Mouse (Mus musculus): ENCODE results near the gene Usp50.

The Usp50 gene

DNA sequence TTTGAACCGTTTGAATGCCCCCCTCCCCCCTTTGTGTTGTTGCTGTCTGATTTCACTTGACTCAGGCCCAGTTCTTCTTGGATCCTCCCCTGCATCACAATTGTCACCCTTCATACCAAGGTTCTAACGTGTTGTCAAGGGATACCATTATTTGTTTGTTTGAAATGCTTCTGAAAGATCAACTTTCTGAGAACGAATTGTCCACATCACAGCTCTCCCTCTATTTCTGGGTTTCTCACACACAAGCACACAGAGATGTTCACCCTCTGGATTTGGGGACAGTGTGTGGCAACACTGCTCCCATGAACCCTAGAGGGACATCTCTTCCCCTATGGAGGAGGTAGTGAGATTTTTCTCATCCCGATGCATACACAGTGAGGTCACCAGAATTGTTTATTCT, at the start of gene Usp50:
Usp50 (minus strand) TSS at position 101 of the 400 bp plus-strand sequence.
- DNase-seq: no peak

DNA sequence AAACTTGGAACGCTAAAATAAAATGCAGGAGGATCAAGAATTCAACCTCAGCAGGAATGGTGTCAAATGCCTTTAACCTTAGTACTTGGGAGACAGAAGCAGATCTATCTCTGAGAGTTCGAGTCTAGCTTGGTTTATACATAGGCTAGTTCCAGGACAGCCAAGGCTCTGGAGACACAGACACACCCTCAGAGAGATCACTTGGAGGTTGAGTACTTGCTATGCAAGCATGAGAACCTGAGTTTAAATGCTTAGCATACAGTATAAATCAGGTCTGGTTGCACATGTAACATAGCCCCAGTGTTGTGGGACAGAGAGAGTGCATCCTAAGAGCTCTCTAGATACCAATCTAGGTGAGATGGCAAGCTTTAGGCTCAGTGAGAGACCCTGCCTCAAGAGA, 34.1 kb upstream of the Usp50 start:
- no peak for DNase-seq

DNA sequence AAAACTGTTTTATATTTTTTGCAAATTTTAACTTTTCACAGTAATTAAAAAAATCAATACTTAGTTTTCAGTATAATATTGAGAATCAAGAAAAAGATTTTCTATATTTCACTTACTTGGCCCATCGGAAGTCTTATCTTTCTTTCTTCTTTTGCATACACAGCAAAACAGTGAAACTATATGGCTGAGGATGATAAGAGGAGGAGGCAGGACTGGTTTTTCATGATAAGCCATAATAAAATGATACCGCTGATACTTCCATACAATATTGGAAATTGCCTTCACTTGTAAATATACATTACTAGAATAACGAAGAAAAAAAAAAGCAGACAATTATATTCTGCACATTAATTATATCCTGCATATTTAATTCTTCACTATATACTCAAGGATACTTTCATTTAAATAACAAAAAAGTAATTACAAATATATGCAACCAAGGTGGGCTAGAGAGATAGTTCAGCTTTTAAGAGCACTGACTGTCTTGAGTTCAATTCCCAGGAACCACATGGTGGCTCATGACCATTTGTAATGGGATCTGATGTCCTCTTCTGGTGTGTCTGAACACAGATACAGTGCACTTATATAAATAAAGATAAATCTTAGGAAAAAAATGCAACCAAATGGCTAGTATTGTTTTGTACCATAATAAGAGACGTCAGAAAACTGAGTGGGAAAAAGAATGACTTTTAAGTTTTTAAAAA, 33.5 kb upstream of the Usp50 start:
- DNase-seq: no peak

DNA sequence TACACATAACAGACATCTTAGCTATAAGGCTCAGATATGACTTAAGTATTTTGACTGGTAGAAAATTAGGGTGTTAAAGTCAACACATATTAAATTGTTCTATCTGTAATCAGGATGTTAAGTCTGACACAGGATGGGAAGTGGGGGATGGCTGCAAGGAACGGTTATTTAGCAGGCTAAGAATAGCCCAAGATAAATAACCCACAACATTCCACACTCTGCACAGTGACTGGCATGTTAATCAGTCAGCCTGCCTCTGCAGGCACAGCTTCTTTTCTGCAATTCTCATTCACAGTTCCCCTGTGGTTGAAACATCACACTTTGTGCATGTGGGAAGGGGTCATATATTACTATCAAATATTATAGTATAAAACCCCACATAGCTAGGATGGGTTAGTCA, 32.6 kb upstream of the Usp50 start:
- DNase-seq: no peak

DNA sequence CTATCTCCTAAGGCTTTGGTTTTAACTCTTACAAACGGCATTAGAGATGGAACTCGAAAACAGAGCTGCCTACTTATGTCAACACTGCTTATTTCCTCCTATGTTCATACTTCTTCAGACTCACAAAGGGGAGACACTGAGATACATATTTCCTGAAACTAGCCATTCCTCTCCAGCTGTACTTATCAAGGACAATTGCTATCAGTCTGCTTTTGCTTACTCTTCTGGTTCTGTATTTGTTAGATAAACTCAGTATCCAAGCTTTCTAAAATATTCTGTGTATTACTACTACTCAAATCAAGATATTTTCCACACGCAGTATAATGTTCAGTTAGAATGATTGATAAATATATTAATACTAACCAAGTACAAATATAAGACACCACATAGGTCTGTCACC, 18.7 kb upstream of the Usp50 start:
- DNase-seq: no peak

DNA sequence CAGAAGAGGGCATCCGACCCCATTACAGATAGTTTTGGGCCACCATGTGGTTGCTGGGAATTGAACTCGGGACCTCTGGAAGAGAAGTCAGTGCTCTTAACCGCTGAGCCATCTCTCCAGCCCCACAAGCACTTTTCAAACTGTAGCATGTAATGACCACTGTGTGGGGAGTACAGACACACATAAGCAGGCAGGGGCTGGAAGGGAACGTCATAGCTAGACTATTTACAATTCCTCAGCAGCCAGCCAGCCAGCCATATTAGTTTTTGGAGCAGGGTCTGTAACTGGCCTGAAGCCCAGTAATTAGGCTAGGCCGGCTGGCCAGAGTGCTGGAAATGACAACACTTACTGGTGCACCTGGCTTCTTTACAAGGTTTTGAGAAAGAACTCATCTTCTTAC, 15.2 kb upstream of the Usp50 start:
- DNase-seq: no peak

DNA sequence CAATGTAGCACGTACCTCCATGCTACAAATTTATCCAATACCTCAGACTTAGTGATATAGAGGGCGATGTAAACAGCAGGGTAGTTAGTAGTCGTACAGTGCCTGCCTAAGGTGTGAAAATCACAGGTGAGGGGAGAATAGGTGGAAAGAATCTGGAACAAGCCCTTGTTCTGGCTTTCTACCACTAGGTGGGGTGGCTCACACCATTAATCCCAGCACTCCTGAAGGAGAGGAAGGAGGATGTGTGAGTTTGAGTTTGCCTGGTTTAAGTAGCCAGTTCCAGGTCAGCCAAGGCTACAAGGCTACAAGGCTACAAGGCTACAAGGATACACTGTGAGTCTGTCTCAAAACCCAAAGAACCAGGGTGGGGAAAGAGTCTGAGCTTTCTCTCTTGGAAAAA, 12.4 kb upstream of the Usp50 start:
- DNase-seq: no peak

DNA sequence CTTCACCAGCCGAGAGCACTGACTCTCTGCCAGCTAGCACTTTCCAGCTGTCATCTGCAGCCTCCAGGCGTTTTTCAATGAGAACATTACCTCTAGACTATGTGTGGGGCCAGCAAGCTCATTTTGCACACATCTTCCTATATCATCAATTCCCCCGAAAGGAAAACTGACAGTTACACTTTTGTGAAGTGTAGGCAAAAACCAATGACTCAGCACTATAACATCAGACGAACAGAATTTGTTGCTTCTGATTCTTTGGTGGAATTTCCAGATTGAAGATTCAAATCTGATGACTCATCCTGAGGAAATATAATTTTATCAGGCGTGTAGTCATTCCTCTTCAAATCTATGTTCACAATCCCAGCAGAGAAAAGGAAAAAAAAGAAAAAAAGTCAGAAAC, 9.3 kb upstream of the Usp50 start:
- no peak for DNase-seq

DNA sequence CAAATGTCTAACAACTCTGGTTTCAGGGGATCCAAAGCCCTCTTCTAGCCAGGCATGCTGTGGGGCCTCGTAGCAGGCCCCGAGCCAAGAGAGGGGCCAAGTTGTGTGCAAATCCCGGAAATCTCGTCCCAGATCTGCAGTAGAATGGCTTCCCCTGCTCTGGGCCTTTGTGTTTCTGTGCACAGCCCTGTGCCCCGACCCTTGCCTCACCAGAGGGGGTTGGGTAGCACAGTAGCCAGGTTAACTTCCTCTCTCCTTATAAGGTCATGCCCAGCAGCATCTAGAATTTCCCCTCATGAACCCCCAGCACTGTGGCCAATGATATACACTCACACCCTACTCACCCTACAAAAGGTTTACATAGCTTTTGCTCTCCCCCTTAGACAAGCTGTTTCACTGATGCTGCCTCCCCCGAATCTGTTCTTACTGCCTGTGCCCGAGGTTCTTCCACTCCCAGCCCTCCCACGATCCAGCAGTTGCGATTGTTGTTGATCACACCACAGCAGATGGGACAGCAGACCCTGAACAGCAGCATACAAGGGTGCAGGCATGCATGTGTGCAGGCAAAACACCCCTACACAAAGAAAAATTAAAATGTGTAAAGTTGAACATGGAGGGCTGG, 4.6 kb upstream of the Usp50 start:
- no peak for DNase-seq

DNA sequence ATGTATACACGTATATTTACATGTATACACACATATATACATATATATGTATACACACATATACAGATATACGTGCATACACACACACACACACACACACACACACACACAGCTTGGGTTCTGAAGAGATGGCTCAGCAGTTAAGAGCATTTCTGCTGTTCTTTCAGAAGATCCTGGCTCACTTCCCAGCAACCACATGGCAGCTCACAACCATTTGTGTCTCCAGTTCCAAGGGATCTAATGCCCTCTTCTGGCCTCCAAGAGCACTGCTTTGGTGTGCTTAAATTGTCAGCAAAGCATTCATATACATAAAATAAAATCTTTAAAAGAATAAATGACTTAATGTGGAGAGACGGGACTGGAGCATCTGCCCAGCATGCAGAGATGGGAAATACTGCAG, 837 bp downstream of the Usp50 start:
- DNase-seq: peak; percentile 31

DNA sequence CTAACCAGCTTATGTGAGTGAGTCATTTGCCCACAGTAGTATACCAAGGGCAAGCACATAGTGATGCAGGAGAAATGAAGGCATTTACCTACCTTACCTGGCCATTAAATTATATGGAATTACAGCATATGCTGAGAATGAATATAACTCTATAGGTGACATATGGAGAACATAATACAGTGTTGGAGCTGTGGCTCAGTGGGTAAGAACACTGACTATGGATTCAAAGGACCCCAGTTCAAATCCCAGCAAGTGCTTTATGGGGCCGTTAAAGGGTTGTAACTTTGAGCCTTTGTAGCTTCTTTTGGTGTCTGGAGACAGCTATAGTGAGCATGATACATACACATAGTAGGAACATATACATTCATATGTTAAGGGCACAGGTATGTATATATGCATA, 1.8 kb downstream of the Usp50 start:
- no peak for DNase-seq

DNA sequence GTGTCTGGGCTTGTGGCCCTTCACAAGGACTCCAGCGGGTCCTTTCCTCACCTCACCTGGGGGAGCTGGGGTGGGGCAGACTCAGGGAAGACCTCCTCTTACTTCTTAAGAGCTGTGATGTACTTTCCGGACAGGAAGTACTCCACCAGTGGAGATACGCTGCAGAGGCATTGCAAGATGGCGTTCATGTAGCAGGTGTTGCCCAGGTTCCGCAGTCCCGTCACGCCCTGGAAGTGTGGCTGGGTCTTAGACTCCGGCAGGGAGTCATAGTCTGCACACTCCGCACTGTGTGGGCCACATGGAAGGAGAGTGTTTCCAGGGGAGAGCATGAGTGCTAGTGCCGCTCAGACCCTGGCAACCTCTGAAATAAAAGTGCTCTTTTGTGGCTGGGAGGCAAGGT, 3.0 kb downstream of the Usp50 start:
- DNase-seq: no peak

DNA sequence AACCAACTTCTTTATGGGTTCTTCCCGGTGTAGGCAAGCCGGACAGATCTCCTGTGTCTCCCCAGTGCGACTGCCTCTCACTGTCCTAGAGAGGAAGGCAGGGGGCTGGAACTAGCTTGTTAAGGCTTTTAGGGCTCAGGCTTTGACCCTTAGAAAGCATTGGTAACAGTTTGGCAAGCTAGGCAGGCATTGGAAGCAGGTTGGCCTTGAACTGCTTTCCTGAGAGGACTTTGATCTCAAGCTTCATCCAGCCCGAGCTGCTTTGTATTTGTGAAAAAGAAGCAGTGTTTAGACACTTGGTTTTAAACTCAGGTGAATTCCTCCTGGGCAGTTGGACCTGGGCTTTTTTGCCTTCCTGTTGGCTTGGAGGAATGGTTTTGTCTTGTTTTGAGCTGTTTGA, 4.5 kb downstream of the Usp50 start:
- no peak for DNase-seq

DNA sequence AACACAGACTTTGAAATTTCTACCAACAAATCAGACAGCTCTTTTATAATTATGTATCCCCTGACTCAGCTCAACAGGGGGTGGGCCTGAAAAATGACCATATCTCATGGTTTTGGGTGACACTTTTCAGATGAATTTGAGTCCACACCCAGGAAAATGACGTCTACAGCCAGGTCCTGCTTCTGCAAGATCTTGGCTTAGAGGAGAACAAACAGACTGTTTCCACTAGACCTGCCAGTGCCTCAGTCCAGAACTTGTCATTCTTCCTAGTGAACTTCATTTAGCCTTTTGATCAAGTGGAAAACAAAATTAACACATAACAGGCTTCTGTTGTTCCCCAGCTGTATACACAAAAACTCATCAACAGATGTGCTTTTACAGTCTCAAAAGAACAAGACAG, 6.9 kb downstream of the Usp50 start:
- DNase-seq: no peak

DNA sequence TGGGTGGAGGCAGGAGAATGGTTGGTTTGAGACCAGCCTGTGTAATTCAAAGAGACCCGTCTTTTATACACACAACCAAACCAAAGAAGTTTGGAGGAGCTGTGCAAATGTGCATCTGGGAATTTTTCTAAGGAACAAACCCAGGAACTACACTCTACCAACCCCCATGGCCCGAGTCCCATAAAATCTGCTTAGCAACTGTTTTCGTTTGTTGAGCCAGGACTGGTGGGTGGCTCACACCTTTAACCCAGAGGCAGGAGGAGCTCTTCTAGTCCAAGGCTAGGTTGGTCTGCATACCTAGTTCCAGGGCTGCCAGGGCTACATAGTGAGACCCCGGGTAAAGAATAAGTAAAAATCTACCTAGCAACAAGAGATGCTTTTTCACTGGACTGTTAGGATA, 7.3 kb downstream of the Usp50 start:
- no peak for DNase-seq

DNA sequence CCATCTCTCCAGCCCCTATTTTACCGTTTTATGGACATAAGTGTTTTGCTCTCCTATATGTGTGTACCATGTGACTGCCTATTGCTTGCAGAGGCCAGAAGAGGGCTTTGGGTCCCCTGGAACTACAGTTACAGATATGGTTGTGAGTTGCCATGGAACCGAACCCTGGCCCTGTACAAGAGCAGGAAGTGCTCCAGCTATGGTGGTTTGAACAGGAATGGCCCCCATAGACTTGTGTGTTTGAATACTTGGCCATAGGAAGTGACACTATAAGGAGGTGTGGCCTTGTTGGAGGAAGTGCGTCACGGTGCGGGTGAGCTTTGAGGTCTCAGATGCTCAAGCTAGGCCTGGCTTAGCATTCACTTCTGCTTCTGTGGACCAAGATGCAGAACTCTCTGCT, 11.1 kb downstream of the Usp50 start:
- no peak for DNase-seq

DNA sequence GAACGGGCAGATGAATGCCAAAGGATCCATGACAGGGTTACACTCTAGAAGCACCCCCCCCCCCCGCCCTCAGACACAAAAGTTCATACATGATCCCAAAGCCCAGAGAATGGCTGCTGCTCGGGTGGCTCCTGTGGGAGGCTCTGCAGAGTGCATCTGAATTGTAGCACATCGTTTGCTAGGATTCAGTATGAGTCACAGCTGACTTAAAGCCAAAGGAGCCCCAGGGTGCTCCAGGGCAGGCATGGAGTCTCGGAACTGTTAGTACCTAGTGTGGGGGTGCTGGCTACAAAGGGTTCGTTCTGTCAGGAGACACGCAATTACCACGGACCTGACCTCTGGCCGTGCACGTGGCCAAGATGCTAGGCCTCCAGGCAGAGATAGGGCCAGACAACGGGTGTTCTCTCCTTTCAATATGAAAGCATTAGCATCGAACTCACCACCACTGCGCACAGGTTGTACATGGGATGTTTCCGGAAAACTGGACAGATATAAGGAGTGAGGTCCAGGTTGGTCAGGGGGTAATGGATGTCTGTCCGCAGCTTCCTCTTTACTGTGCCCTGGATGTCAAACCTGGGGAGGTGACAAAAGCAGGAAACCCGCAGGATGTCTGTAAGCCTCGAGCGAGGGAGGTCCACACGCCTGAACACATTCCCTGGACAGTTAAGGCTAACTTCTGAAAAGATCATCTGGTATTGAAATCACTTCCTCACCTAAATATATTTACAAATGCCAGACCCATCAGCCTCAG, 13.7 kb downstream of the Usp50 start:
- no peak for DNase-seq

DNA sequence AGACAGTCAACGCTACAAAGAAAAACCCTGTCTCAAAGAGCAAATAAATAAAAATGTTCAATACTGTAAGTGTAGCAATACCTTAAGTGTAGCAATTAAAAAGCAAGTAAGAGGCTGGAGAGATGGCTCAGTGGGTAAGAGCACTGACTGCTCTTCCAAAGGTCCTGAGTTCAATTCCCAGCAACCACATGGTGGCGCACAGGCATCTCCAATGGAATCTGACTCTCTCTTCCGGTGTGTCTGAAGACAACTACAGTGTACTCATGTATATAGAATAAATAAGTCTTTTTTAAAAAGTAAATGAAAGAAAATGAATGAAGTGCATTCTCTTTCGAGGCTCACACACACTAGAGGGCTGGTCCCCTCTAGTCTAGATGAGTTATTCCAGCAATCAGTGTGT, 15.1 kb downstream of the Usp50 start:
- DNase-seq: no peak

DNA sequence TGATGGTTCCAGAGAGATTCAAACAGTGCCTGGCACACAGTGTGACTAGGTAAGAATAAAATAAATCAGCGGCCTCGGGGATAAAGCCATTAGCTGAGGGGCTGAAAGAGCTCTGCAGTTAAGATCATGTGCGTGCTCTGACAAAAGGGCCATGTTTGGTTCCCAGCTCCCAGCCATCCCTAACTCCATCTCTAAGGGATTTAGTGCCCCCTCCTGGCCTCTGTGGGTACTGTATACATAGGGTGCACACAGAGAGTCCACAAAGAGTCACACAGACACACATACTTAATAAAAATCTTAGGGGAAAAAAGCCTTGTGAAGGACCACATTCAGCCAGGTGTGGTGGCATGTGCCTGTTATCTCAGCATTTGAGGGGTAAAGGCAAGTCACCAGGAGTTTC, 15.7 kb downstream of the Usp50 start:
- DNase-seq: no peak

DNA sequence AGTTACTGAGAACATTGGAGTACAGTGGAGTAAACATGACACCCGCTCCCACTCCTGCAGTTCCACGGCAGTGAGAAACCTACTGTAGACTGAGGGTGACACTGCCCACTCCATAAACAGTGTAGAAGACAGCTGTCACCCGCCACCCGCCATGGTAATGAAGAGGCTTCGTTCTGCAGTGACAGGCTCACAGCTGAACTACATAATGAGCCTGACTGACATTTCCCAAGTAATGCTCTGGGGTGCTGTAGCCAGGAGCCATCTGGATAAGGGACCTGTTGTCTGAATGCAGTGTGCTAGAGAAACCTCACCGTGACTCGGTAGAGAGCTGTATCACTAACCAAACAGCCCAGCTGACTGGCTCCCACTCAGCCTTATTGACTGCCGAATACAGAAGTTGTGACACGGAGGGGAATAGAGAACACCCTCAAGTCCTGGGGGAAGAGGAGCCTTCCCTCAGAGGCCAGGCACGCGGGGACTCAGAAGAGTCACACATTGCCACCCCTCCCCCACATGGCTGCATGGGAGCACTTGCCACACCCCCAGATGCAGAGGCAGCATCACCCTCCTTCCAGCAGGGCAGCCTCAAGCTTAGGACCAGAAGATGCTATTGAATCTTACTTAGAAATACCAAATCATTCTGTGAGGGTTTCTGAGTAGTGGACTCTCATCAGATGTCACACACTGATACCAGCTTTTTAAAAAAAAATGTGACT, 17.2 kb downstream of the Usp50 start:
- DNase-seq: no peak

DNA sequence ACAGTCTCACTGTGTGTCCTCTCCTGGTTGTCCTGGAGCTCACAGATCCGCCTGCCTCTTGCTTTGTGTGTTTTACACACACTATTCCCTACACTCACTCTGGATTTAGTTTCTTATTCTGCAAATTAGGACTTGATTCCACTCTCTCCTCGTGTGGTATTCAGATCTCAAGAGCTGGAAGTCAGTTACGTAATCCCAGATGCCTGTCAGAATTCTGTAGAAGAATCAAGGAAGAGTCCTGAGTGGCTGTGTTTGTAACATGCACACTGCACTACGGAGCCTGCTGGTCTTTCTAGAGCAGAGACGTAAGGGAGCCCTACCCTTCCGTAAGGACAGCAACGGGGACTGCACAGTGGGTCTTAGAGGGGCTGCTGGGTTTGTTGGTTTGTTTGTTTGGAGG, 23.9 kb downstream of the Usp50 start:
- DNase-seq: no peak

DNA sequence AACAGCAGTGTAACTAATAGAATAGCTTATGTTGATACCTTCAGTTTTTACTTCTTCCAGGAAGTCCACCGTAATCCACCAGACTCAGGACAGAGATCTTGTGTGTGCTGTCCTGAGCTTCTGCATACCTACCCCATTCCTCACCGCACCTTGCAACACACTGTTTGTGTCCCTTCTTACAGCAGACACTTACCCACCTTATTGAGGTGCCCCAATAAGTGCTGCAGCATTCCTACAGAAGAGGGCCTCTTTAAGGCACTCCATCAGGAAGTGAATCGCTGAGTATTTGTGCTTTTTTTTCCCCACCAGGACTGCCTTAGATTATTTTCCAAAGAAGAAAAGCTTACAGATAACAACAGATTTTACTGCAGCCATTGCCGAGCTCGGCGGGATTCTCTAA, 27.6 kb downstream of the Usp50 start:
- DNase-seq: no peak

DNA sequence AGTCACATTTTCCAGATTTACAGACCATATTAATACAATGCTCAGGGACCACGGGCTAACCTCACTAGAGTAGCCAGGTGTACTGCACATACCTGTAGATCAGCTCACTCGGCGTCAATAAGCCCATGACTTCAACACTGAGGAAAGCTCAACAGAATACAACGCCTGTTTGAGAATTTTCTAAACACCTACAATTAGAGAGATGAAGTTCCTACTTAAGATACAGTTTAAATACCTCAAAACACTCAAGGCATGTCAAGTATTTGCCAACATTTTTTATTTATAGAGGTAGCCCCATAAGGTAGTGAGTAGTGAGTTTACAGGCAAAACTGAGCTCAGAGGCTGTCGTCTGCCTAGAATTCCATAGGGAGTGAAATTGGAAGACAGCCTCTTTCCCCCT, 39.9 kb downstream of the Usp50 start:
- DNase-seq: no peak

DNA sequence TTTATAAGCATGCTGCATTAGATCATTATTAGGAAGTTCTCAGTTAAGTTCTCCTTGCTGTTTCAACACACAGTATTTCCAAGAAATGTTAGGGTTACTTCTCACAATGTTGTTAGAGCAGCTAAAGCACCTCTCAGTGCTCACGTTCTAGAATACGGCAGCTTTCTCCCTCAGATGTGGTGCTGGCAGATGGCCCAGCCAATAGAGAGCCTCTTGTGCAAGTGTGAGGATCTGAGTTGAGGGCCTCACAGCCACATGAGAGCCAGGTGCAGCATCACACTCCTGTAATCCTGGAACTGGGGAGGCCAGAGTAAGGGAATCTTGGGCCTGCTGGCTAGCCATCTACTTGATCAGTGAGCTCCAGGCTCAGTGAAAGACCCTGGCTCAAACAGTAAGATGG, 43.0 kb downstream of the Usp50 start:
- no peak for DNase-seq
